Mouse (Mus musculus) midbrain, embryonic 14.5 days (tissue): ENCODE results near the gene Vcpkmt. TPM values are rescaled to one million over a fixed set of nuclear protein-coding genes. Genes with fewer than 3 reads are reported as not detected.

Experiments
- ATAC-seq: fragments of 200-750 bp; cut with Nextera tagmentation; 2 replicates; pipeline ENCODE4 v1.8.0; 2017; ENCODE audit warnings: moderate number of reproducible peaks, moderate library complexity; ENCODE audit not compliant: low FRiP score, low TSS enrichment
- DNase-seq: peaks from one replicate; pipeline ENCODE4 v3.0.0-alpha.2; 2015
- H3K27ac ChIP-seq: fragments of 300-500 bp; sonication (generic); replicated peaks from 2 replicates; pipeline ENCODE4 v1.5.1; 2014; ENCODE audit warnings: mild to moderate bottlenecking, low read depth, low read length, moderate library complexity
- H3K27me3 ChIP-seq: fragments of 300-500 bp; sonication (generic); 2 replicates; pipeline ENCODE4 v1.6.1; 2014; ENCODE audit warnings: low read length, control low read depth, mixed read lengths; ENCODE audit not compliant: control insufficient read depth, insufficient read depth
- H3K36me3 ChIP-seq: fragments of 300-500 bp; sonication (generic); 2 replicates; pipeline ENCODE4 v1.6.1; 2014; ENCODE audit warnings: low read length, control low read depth; ENCODE audit not compliant: control insufficient read depth, insufficient read depth
- H3K4me1 ChIP-seq: fragments of 300-500 bp; sonication (generic); 2 replicates; pipeline ENCODE4 v1.6.1; 2014; ENCODE audit warnings: mild to moderate bottlenecking, antibody characterized with exemption, low read length, control low read depth; ENCODE audit not compliant: control insufficient read depth, insufficient read depth
- H3K4me2 ChIP-seq: fragments of 300-500 bp; sonication (generic); 2 replicates; pipeline ENCODE4 v1.6.1; 2014; ENCODE audit warnings: mild to moderate bottlenecking, low read length, moderate library complexity
- H3K4me3 ChIP-seq: fragments of 300-500 bp; sonication (generic); replicated peaks from 2 replicates; pipeline ENCODE4 v1.5.1; 2014; ENCODE audit warnings: low read depth, low read length
- H3K9ac ChIP-seq: fragments of 300-500 bp; sonication (generic); replicated peaks from 2 replicates; pipeline ENCODE4 v1.6.1; 2014; ENCODE audit warnings: mild to moderate bottlenecking, low read length, moderate library complexity
- H3K9me3 ChIP-seq: fragments of 300-500 bp; sonication (generic); 2 replicates; pipeline ENCODE4 v1.6.1; 2016; ENCODE audit warnings: low read length, control low read depth, mixed read lengths; ENCODE audit not compliant: control insufficient read depth
- WGBS: fragments of 180-500 bp; shearing (Covaris S2); extraction: QIAGEN DNeasy Blood & Tissue Kit; methylation state at CpG from one replicate; pipeline ENCODE4 v1.1.7; 2014; 5-methylcytosine and 5-hydroxymethylcytosine counted together
- microRNA-seq: library from miRNA; unstranded; fragments of <30 nt; microRNA quantifications from one replicate; pipeline ENCODE4, GENCODE M21; 2016
- polyA plus RNA-seq: library from polyadenylated mRNA; unstranded; fragments of >200 nt; fragmentation: Nextera tagmentation; extraction: Ambion mirVana; gene quantifications from 2 replicates; pipeline ENCODE4 v1.2.1, GENCODE M21; 2014

Gene Vcpkmt
- polyA plus RNA-seq, 1 experiment from 2014 or later: 19.8 TPM

GRCm38 (mm10) chr12:69533237-69533636 is 49.6 kb downstream of the Vcpkmt start:
- DNase-seq: no peak
- Histone ChIP-seq H3K27me3 (no peaks in the 10 kb centered on the region), H3K9me3 (no peaks in the 10 kb centered on the region), H3K4me1 (0 out of 2 replicates have a peak, but pooled peaks cover 3% of the 10 kb centered on the region), H3K36me3 (no peaks in the 10 kb centered on the region), H3K4me3 (no peak overlapping the region), H3K27ac (no peak overlapping the region), H3K9ac (no peak overlapping the region), H3K4me2 (no peak overlapping the region)
- WGBS: 84% methylated on average over 5 of the region's 5 CpGs
- no peak for ATAC-seq

GRCm38 (mm10) chr12:69532530-69532929 is 50.3 kb downstream of the Vcpkmt start:
- Histone ChIP-seq H3K27me3 (no peaks in the 10 kb centered on the region), H3K9me3 (no peaks in the 10 kb centered on the region), H3K9ac (no peak overlapping the region), H3K4me2 (no peak overlapping the region), H3K4me1 (no peaks in the 10 kb centered on the region), H3K27ac (no peak overlapping the region), H3K36me3 (no peaks in the 10 kb centered on the region), H3K4me3 (no peak overlapping the region)
- no peak for ATAC-seq
- 88% methylated on average over 3 of the region's 3 CpGs for WGBS
- DNase-seq: no peak

- H3K4me2 ChIP-seq: no peak overlapping the region
- no peak for ATAC-seq
- 92% methylated on average over 4 of the region's 4 CpGs for WGBS
- H3K9ac ChIP-seq: no peak overlapping the region
- no peak overlapping the region for H3K4me3 ChIP-seq
- no peaks in the 10 kb centered on the region for H3K27me3 ChIP-seq
- no peaks in the 10 kb centered on the region for H3K4me1 ChIP-seq
- no peaks in the 10 kb centered on the region for H3K9me3 ChIP-seq
- H3K27ac ChIP-seq: no peak overlapping the region
- no peaks in the 10 kb centered on the region for H3K36me3 ChIP-seq
- DNase-seq: no peak
These were observed 50.7 kb downstream of the Vcpkmt start for GRCm38 (mm10) chr12:69532091-69532490.

- no peak for ATAC-seq
- H3K9ac ChIP-seq: no peak overlapping the region
- DNase-seq: no peak
- WGBS: 87% methylated on average over 13 of the region's 13 CpGs
- no peaks in the 10 kb centered on the region for H3K4me1 ChIP-seq
- H3K27ac ChIP-seq: no peak overlapping the region
- H3K4me2 ChIP-seq: no peak overlapping the region
- no peak overlapping the region for H3K4me3 ChIP-seq
- no peaks in the 10 kb centered on the region for H3K9me3 ChIP-seq
- no peaks in the 10 kb centered on the region for H3K27me3 ChIP-seq
- no peaks in the 10 kb centered on the region for H3K36me3 ChIP-seq
These were observed 53.0 kb downstream of the Vcpkmt start for GRCm38 (mm10) chr12:69529694-69530403.

GRCm38 (mm10) chr12:69528275-69529032 is 54.4 kb downstream of the Vcpkmt start:
- WGBS: 92% methylated on average over 8 of the region's 8 CpGs

More at GRCm38 (mm10) chr12:69528275-69529032, 54.4 kb downstream of the Vcpkmt start:
- H3K4me1 ChIP-seq: no peaks in the 10 kb centered on the region
- H3K4me3 ChIP-seq: no peak overlapping the region
- ATAC-seq (no peak), DNase-seq (no peak)
- H3K27me3 ChIP-seq: no peaks in the 10 kb centered on the region
- no peak overlapping the region for H3K27ac ChIP-seq
- no peak overlapping the region for H3K9ac ChIP-seq
- no peaks in the 10 kb centered on the region for H3K9me3 ChIP-seq
- H3K4me2 ChIP-seq: no peak overlapping the region
- H3K36me3 ChIP-seq: no peaks in the 10 kb centered on the region

Small RNAs within 50 kb of the gene (microRNA-seq; reads per million reads assigned to microRNA genes)
- not detected for gene Gm23018

Other genes starting within 250 kb of the Vcpkmt start
- gene Nemf, start 225.9 kb downstream of the Vcpkmt start, polyA plus RNA-seq: 78.8 and 87.1 TPM in 2 replicates
- gene Arf6, start 210.9 kb downstream of the Vcpkmt start, polyA plus RNA-seq: 34.5 and 34.7 TPM in 2 replicates
- 0.51 and 0.53 TPM in 2 replicates for gene Gm9887, start 210.6 kb downstream of the Vcpkmt start, polyA plus RNA-seq
- gene Sos2, start 98.8 kb upstream of the Vcpkmt start, polyA plus RNA-seq: 14.2 and 15.0 TPM in 2 replicates
- 9.8 and 10.8 TPM in 2 replicates for gene L2hgdh, start 141.8 kb upstream of the Vcpkmt start, polyA plus RNA-seq
- gene Atp5s, start 141.9 kb upstream of the Vcpkmt start, polyA plus RNA-seq: 31.8 and 37.8 TPM in 2 replicates
- 7.1 and 11.4 TPM in 2 replicates for gene Cdkl1, start 208.2 kb upstream of the Vcpkmt start, polyA plus RNA-seq